Mouse (Mus musculus) intestine, embryonic 16.5 days (tissue): ENCODE data around the gene Btbd19. TPM values are rescaled to one million over a fixed set of nuclear protein-coding genes. Genes with fewer than 3 reads are reported as not detected.

Source experiments
- ATAC-seq: fragments of 200-750 bp; cut with Nextera tagmentation; 2 replicates; pipeline ENCODE4 v1.8.0; 2017; ENCODE audit warnings: moderate TSS enrichment, moderate library complexity
- H3K27ac ChIP-seq: fragments of 300-500 bp; sonication (generic); 2 replicates; pipeline ENCODE4 v1.5.1; 2014; ENCODE audit warnings: mild to moderate bottlenecking, low read length
- H3K27me3 ChIP-seq: fragments of 300-500 bp; sonication (generic); replicated peaks from 2 replicates; pipeline ENCODE4 v1.6.1; 2014; ENCODE audit warnings: low read length, control low read depth, mixed read lengths; ENCODE audit not compliant: control insufficient read depth, insufficient read depth
- H3K36me3 ChIP-seq: fragments of 300-500 bp; sonication (generic); 2 replicates; pipeline ENCODE4 v1.6.1; 2014; ENCODE audit warnings: low read length, control low read depth; ENCODE audit not compliant: control insufficient read depth, insufficient read depth
- H3K4me1 ChIP-seq: fragments of 300-500 bp; sonication (generic); 2 replicates; pipeline ENCODE4 v1.6.1; 2014; ENCODE audit warnings: low read length, control low read depth, mixed read lengths; ENCODE audit not compliant: control insufficient read depth, insufficient read depth
- H3K4me2 ChIP-seq: fragments of 300-500 bp; sonication (generic); 2 replicates; pipeline ENCODE4 v1.6.1; 2014; ENCODE audit warnings: low read depth, low read length, control low read depth
- H3K4me3 ChIP-seq: fragments of 300-500 bp; sonication (generic); 2 replicates; pipeline ENCODE4 v1.5.1; 2014; ENCODE audit warnings: mild to moderate bottlenecking, low read length
- H3K9ac ChIP-seq: fragments of 300-500 bp; sonication (generic); 2 replicates; pipeline ENCODE4 v1.6.1; 2014; ENCODE audit warnings: low read depth, low read length
- H3K9me3 ChIP-seq: fragments of 300-500 bp; sonication (generic); 2 replicates; pipeline ENCODE4 v1.6.1; 2016; ENCODE audit warnings: low read length, control low read depth; ENCODE audit not compliant: control insufficient read depth
- WGBS: fragments of 180-500 bp; shearing (Covaris S2); extraction: QIAGEN DNeasy Blood & Tissue Kit; methylation state at CpG from one replicate; pipeline ENCODE4 v1.1.7; 2014; 5-methylcytosine and 5-hydroxymethylcytosine counted together
- polyA plus RNA-seq: library from polyadenylated mRNA; unstranded; fragments of >200 nt; fragmentation: Nextera tagmentation; extraction: Ambion mirVana; gene quantifications from 2 replicates; pipeline ENCODE4 v1.2.1, GENCODE M21; 2015

The Btbd19 gene
- polyA plus RNA-seq = 3.9 and 4.8 TPM in 2 replicates

DNA sequence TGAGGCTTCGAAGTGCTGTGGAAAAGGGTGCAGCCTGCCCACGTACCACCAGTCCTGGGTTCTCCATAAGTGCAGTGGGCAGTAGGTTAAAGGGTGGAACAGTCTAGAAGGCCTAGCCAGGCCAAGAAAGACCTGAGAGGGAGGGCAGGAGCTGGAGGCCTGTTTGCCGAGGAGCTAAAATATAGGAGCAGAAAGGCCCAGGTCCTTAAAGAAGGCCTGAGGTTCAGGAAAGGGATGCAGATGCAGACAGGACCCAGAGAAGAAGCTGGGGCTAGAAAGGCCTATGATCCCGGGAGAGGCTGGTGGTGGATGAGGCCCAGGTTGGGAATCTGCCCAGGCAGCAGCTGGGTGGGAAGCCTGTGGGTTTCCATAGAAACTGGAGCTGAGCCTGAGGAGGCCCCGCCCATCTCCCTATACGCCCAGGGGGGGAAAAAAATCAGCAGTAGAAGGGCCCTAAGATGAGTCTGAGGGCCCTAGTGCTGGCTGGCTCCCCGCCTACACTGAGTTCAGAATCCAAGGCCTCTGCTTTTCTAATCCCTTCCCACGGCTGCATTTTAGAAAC is at the start of gene Btbd19:
Btbd19 (minus strand) TSS at position 378 of the 562 bp plus-strand sequence.
- WGBS = 35% methylated on average over 8 of the region's 8 CpGs
- ATAC-seq = peak; percentile 57
- peak within 1 kb of the TSS; percentile 91 for H3K27ac ChIP-seq

GRCm38 (mm10) chr4:117169936-117170335 is 44.4 kb upstream of the Btbd19 start:
- Histone ChIP-seq H3K9ac (no peak overlapping the region), H3K9me3 (no peaks in the 10 kb centered on the region), H3K4me3 (no peak overlapping the region), H3K27ac (no peak overlapping the region), H3K4me1 (no peaks in the 10 kb centered on the region), H3K36me3 (peaks cover 35% of the 10 kb centered on the region), H3K4me2 (no peak overlapping the region), H3K27me3 (no peaks in the 10 kb centered on the region)
- WGBS = 74% methylated on average over 5 of the region's 5 CpGs
- no peak for ATAC-seq

More for the DNA sequence above, at the start of gene Btbd19:
- Histone ChIP-seq H3K4me3 (0 out of 2 replicates have a peak within 1 kb of the TSS, but pooled peaks have one; percentile 0), H3K9me3 (no peaks in the 10 kb centered on the region), H3K4me1 (peaks cover 27% of the 10 kb centered on the region), H3K36me3 (peaks cover 5% of the 10 kb centered on the region), H3K4me2 (peak within 1 kb of the TSS; percentile 32; the same call in 1 of the 2 replicates), H3K9ac (peak within 1 kb of the TSS; percentile 12), H3K27me3 (no peaks in the 10 kb centered on the region)

- Histone ChIP-seq H3K4me1 (no peaks in the 10 kb centered on the region), H3K27ac (no peak overlapping the region), H3K4me2 (no peak overlapping the region), H3K9me3 (no peaks in the 10 kb centered on the region), H3K36me3 (peaks cover 23% of the 10 kb centered on the region), H3K4me3 (no peak overlapping the region), H3K27me3 (no peaks in the 10 kb centered on the region), H3K9ac (no peak overlapping the region)
- WGBS = 58% methylated on average over 4 of the region's 4 CpGs
- ATAC-seq = no peak
Observed at GRCm38 (mm10) chr4:117161183-117161582, 35.7 kb upstream of the Btbd19 start.

DNA sequence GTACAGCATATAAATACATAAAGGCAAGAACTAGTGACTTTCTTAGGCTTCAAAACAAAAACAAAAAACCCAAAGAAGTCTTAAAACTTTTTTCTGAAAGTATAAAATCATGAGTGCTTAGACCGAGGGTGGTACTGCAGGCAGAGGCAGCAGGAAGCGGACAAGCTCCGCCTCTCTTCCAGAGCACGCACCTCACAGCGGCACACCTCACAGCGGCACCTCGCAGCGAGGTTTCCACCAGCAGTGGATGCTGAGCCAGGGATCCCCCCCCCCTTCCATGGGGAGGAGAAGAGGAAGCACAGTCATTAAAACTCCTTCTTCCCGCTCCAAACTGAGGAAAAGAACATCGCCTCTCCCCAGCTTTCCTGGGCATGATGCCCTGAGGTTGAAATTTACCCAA is 34.1 kb upstream of the Btbd19 start:
- no peak overlapping the region for H3K27ac ChIP-seq
- H3K36me3 ChIP-seq = peaks cover 8% of the 10 kb centered on the region; the same call in 1 of the 2 replicates
- no peak overlapping the region for H3K4me2 ChIP-seq
- H3K27me3 ChIP-seq = no peaks in the 10 kb centered on the region
- no peaks in the 10 kb centered on the region for H3K9me3 ChIP-seq
- H3K9ac ChIP-seq = no peak overlapping the region
- H3K4me3 ChIP-seq = no peak overlapping the region
- no peak for ATAC-seq
- WGBS = 83% methylated on average over 10 of the region's 10 CpGs
- no peaks in the 10 kb centered on the region for H3K4me1 ChIP-seq

- no peak for ATAC-seq
- peak overlapping the region; percentile 30; the same call in 1 of the 2 replicates for H3K4me2 ChIP-seq
- WGBS = 28% methylated on average over 6 of the region's 6 CpGs
Observed at GRCm38 (mm10) chr4:117156372-117156771, 30.8 kb upstream of the Btbd19 start.

GRCm38 (mm10) chr4:117155792-117156355 is 30.3 kb upstream of the Btbd19 start, which contains the start of gene Rps8:
Gene Rps8 (minus strand): TSS chr4:117156243.
- Histone ChIP-seq H3K36me3 (peaks cover 24% of the 10 kb centered on the region), H3K4me2 (peak within 1 kb of the TSS; percentile 65)

More at GRCm38 (mm10) chr4:117156372-117156771, 30.8 kb upstream of the Btbd19 start:
- Histone ChIP-seq H3K9ac (peak overlapping the region; percentile 98), H3K27ac (no peak overlapping the region), H3K36me3 (peaks cover 19% of the 10 kb centered on the region), H3K9me3 (no peaks in the 10 kb centered on the region), H3K4me3 (peak overlapping the region; percentile 85), H3K27me3 (no peaks in the 10 kb centered on the region), H3K4me1 (peaks cover 22% of the 10 kb centered on the region)

DNA sequence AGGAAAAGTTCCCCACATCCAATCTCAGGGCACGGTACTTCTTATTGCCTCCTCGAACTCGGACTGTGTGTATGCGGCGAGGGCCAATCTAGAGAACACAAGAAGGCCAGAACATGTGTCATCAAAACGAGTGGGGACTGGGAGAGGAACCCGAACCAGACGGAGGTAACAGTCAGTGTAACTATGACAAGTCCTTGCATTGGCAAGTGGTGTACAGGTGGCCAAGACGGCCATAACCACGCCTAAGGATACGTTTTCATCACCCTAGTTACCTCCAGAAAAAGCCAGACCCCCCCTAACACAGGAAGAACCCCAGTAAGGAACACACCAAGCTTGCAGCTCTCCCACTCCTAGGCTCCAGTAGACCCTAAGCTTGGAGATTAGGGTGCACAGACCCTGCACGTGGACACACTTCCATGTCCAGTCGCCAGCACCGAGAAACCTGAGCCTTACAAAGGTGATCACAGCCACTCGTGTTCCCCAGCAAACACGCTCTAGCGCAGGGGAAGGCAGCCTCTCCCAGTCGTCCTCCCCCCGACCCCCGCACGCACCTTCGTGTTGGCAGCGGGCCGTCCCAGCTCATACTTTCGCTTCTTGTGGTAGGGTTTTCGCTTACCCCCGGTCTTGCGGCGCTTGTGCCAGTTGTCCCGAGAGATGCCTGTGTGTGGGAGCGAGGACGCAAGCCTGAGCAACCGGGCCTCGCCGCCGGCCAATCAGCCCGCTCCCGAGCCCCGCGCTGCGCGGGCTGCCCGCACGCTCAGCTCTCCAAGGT is 29.7 kb upstream of the Btbd19 start:
- Histone ChIP-seq H3K27me3 (no peaks in the 10 kb centered on the region), H3K4me1 (peaks cover 22% of the 10 kb centered on the region), H3K4me2 (peak overlapping the region; percentile 65), H3K36me3 (peaks cover 31% of the 10 kb centered on the region), H3K9ac (peak overlapping the region; percentile 98), H3K27ac (peak overlapping the region; percentile 89), H3K4me3 (peak overlapping the region; percentile 85), H3K9me3 (no peaks in the 10 kb centered on the region)
- WGBS = 1% methylated on average over 44 of the region's 44 CpGs
- peak; percentile 3; the same call in 1 of the 2 replicates for ATAC-seq

More at GRCm38 (mm10) chr4:117155792-117156355, 30.3 kb upstream of the Btbd19 start, which contains the start of gene Rps8:
- Histone ChIP-seq H3K9me3 (no peaks in the 10 kb centered on the region), H3K4me1 (peaks cover 22% of the 10 kb centered on the region), H3K4me3 (peak within 1 kb of the TSS; percentile 85), H3K9ac (peak within 1 kb of the TSS; percentile 98), H3K27me3 (no peaks in the 10 kb centered on the region), H3K27ac (peak within 1 kb of the TSS; percentile 89)
- under 1% methylated on average over 52 of the region's 52 CpGs for WGBS
- ATAC-seq = peak; percentile 94

GRCm38 (mm10) chr4:117152714-117153113 is 27.2 kb upstream of the Btbd19 start:
- peak overlapping the region; percentile 98; the same call in 1 of the 2 replicates for H3K9ac ChIP-seq
- H3K4me1 ChIP-seq = peaks cover 22% of the 10 kb centered on the region
- no peak for ATAC-seq
- H3K4me3 ChIP-seq = peak overlapping the region; percentile 85; the same call in 1 of the 2 replicates
- peak overlapping the region; percentile 65; the same call in 1 of the 2 replicates for H3K4me2 ChIP-seq
- H3K27me3 ChIP-seq = no peaks in the 10 kb centered on the region
- peaks cover 34% of the 10 kb centered on the region for H3K36me3 ChIP-seq
- H3K9me3 ChIP-seq = no peaks in the 10 kb centered on the region
- 63% methylated on average over 5 of the region's 5 CpGs for WGBS
- H3K27ac ChIP-seq = peak overlapping the region; percentile 33; the same call in 1 of the 2 replicates

GRCm38 (mm10) chr4:117151416-117151815 is 25.9 kb upstream of the Btbd19 start:
- Histone ChIP-seq H3K9me3 (no peaks in the 10 kb centered on the region), H3K4me1 (peaks cover 22% of the 10 kb centered on the region), H3K4me2 (no peak overlapping the region), H3K9ac (no peak overlapping the region), H3K4me3 (no peak overlapping the region), H3K27me3 (no peaks in the 10 kb centered on the region), H3K36me3 (peaks cover 34% of the 10 kb centered on the region), H3K27ac (no peak overlapping the region)
- WGBS = 67% methylated on average over 1 of the region's 1 CpGs
- no peak for ATAC-seq
